Mouse (Mus musculus) hindbrain, embryonic 16.5 days (tissue): ENCODE results near the gene Slc20a1. TPM values are rescaled to one million over a fixed set of nuclear protein-coding genes. Genes with fewer than 3 reads are reported as not detected.

Experiments
- ATAC-seq: fragments of 200-750 bp; cut with Nextera tagmentation; 2 replicates; pipeline ENCODE4 v1.8.0; 2017; ENCODE audit warnings: moderate TSS enrichment, moderate library complexity
- H3K27ac ChIP-seq: fragments of 300-500 bp; sonication (generic); 2 replicates; pipeline ENCODE4 v1.5.1; 2014; ENCODE audit warnings: low read depth, mild to moderate bottlenecking, control low read depth, low read length, moderate library complexity
- H3K27me3 ChIP-seq: fragments of 300-500 bp; sonication (generic); replicated peaks from 2 replicates; pipeline ENCODE4 v1.6.1; 2014; ENCODE audit warnings: low read length; ENCODE audit not compliant: control insufficient read depth, insufficient read depth
- H3K36me3 ChIP-seq: fragments of 300-500 bp; sonication (generic); 2 replicates; pipeline ENCODE4 v1.6.1; 2014; ENCODE audit warnings: mild to moderate bottlenecking, low read length, moderate library complexity, mixed read lengths; ENCODE audit not compliant: control insufficient read depth, insufficient read depth
- H3K4me1 ChIP-seq: fragments of 300-500 bp; sonication (generic); 2 replicates; pipeline ENCODE4 v1.6.1; 2014; ENCODE audit warnings: low read depth, low read length; ENCODE audit not compliant: control insufficient read depth, insufficient read depth
- H3K4me2 ChIP-seq: fragments of 300-500 bp; sonication (generic); 2 replicates; pipeline ENCODE4 v1.6.1; 2014; ENCODE audit warnings: mild to moderate bottlenecking, low read length, control low read depth, moderate library complexity
- H3K4me3 ChIP-seq: fragments of 300-500 bp; sonication (generic); 2 replicates; pipeline ENCODE4 v1.5.1; 2014; ENCODE audit warnings: mild to moderate bottlenecking, low read length, control low read depth, moderate library complexity
- H3K9ac ChIP-seq: fragments of 300-500 bp; sonication (generic); 2 replicates; pipeline ENCODE4 v1.6.1; 2014; ENCODE audit warnings: low read depth, mild to moderate bottlenecking, control low read depth, low read length, moderate library complexity
- H3K9me3 ChIP-seq: fragments of 300-500 bp; sonication (generic); 2 replicates; pipeline ENCODE4 v1.6.1; 2014; ENCODE audit warnings: mild to moderate bottlenecking, low read length, moderate library complexity; ENCODE audit not compliant: control insufficient read depth
- WGBS: fragments of 180-500 bp; shearing (Covaris S2); extraction: QIAGEN DNeasy Blood & Tissue Kit; methylation state at CpG from one replicate; pipeline ENCODE4 v1.1.7; 2014; 5-methylcytosine and 5-hydroxymethylcytosine counted together
- polyA plus RNA-seq: library from polyadenylated mRNA; unstranded; fragments of >200 nt; fragmentation: Nextera tagmentation; extraction: Ambion mirVana; gene quantifications from 2 replicates; pipeline ENCODE4 v1.2.1, GENCODE M21; 2015

Gene Slc20a1
- polyA plus RNA-seq, 1 experiment from 2014 or later: 53.2 TPM

DNA sequence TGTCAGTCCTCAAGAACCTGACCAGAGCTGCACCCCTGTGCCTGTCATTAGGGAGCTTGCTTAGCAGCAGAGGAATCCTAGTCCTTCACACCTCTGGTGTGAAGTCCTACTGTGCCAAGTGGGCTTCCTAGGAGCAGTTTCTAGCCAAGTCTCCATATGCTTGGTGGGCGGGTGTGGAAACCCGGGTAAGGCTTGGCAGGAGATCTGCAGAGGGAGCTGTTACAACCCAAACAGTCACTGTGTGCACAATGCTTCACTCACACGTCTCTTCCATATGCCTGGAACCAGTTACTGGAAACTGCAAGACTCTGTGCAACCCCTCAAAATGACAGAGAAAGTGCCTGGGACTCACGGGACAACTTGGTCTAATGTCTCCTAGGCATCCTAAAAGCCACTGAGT is 33.5 kb downstream of the Slc20a1 start:
- 57% methylated on average over 4 of the region's 4 CpGs for WGBS
- H3K4me3 ChIP-seq: no peak overlapping the region
- H3K4me1 ChIP-seq: no peaks in the 10 kb centered on the region
- H3K27ac ChIP-seq: no peak overlapping the region
- no peaks in the 10 kb centered on the region for H3K27me3 ChIP-seq
- no peak overlapping the region for H3K9ac ChIP-seq
- 0 out of 2 replicates have a peak, but pooled peaks cover 3% of the 10 kb centered on the region for H3K9me3 ChIP-seq
- ATAC-seq: no peak
- no peaks in the 10 kb centered on the region for H3K36me3 ChIP-seq
- H3K4me2 ChIP-seq: no peak overlapping the region

- no peak overlapping the region for H3K9ac ChIP-seq
- WGBS: 79% methylated on average over 8 of the region's 9 CpGs
- no peak overlapping the region for H3K27ac ChIP-seq
- no peaks in the 10 kb centered on the region for H3K27me3 ChIP-seq
- H3K36me3 ChIP-seq: no peaks in the 10 kb centered on the region
- 0 out of 2 replicates have a peak, but pooled peaks cover 3% of the 10 kb centered on the region for H3K9me3 ChIP-seq
- H3K4me3 ChIP-seq: no peak overlapping the region
- H3K4me2 ChIP-seq: no peak overlapping the region
- no peak for ATAC-seq
- H3K4me1 ChIP-seq: no peaks in the 10 kb centered on the region
Observed at GRCm38 (mm10) chr2:129232484-129232883, 33.9 kb downstream of the Slc20a1 start.

GRCm38 (mm10) chr2:129233218-129233617 is 34.7 kb downstream of the Slc20a1 start:
- no peaks in the 10 kb centered on the region for H3K27me3 ChIP-seq
- H3K36me3 ChIP-seq: no peaks in the 10 kb centered on the region
- no peak for ATAC-seq
- no peak overlapping the region for H3K9ac ChIP-seq
- no peak overlapping the region for H3K27ac ChIP-seq
- 0 out of 2 replicates have a peak, but pooled peaks cover 3% of the 10 kb centered on the region for H3K9me3 ChIP-seq
- no peaks in the 10 kb centered on the region for H3K4me1 ChIP-seq
- 96% methylated on average over 1 of the region's 1 CpGs for WGBS
- H3K4me2 ChIP-seq: no peak overlapping the region
- H3K4me3 ChIP-seq: no peak overlapping the region

- ATAC-seq: no peak
- no peaks in the 10 kb centered on the region for H3K4me1 ChIP-seq
- no peak overlapping the region for H3K4me2 ChIP-seq
- no peaks in the 10 kb centered on the region for H3K27me3 ChIP-seq
- H3K9me3 ChIP-seq: no peaks in the 10 kb centered on the region
- H3K9ac ChIP-seq: no peak overlapping the region
- H3K36me3 ChIP-seq: no peaks in the 10 kb centered on the region
- WGBS: 63% methylated on average over 9 of the region's 9 CpGs
- H3K27ac ChIP-seq: no peak overlapping the region
- H3K4me3 ChIP-seq: no peak overlapping the region
Observed at GRCm38 (mm10) chr2:129233803-129234477, 35.4 kb downstream of the Slc20a1 start.

- H3K9me3 ChIP-seq: no peaks in the 10 kb centered on the region
- no peak for ATAC-seq
- no peaks in the 10 kb centered on the region for H3K36me3 ChIP-seq
Observed at GRCm38 (mm10) chr2:129234731-129235130, 36.2 kb downstream of the Slc20a1 start.

DNA sequence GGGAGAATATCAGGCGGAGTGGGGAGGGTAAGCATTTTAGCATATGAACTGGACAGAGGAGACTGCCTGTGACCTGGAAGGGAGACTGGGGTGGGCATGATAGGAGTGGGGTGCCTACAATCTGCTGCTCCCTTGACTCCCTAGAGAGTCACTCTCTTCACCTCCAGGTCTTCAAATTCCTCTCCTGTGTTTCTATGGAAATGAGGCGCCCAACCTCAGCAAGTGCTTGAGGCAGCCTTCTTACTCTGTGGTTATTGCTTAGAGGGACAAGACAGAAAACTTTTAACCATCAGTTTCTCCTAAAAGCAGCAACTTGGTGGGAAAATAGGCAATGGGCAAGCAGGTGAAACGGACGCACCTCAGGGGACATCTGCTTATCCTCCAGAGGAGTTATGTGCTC is 38.0 kb downstream of the Slc20a1 start:
- Histone ChIP-seq H3K9me3 (no peaks in the 10 kb centered on the region), H3K36me3 (no peaks in the 10 kb centered on the region), H3K4me3 (no peak overlapping the region), H3K4me2 (no peak overlapping the region), H3K27me3 (no peaks in the 10 kb centered on the region), H3K4me1 (no peaks in the 10 kb centered on the region), H3K27ac (no peak overlapping the region), H3K9ac (no peak overlapping the region)
- no peak for ATAC-seq
- 69% methylated on average over 4 of the region's 4 CpGs for WGBS

More at GRCm38 (mm10) chr2:129234731-129235130, 36.2 kb downstream of the Slc20a1 start:
- no peak overlapping the region for H3K27ac ChIP-seq
- no peak overlapping the region for H3K4me3 ChIP-seq
- H3K4me2 ChIP-seq: no peak overlapping the region
- no peaks in the 10 kb centered on the region for H3K4me1 ChIP-seq
- H3K27me3 ChIP-seq: no peaks in the 10 kb centered on the region
- H3K9ac ChIP-seq: no peak overlapping the region
- 82% methylated on average over 2 of the region's 2 CpGs for WGBS

DNA sequence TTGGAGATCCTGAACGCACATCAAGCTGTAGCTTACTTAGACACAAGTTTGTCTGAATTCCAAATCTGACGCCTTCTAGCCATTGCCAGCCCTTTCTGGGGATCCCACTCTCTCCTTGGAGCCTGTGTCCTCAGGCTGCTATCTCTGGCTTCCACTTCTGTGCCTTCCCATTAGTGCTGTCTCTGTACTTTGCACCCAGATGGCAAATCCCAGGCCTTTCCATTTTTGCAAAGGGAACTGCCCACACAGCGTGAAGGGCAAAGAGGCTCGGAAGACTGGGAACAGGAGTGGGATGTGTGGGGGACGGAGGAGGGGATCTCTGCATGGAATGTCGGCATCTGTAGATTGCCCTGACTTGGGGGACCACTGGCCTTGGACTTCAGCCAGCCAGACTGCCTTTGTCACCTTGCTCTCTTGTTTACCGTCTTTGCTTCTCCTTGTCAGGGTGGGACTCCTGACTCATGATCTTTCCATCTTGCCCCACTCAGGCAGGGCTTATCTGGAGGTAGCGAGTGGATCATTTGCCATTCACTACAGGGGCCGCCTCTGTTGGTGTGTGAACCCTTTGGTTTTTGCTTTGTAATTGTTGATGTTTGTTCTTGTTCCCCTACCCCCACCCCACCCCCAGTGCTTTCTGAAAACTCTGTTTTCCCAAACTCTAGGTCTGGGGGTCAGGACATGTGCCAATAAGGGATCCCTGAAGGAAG is 42.3 kb downstream of the Slc20a1 start:
- Histone ChIP-seq H3K9ac (no peak overlapping the region), H3K4me1 (no peaks in the 10 kb centered on the region), H3K9me3 (no peaks in the 10 kb centered on the region), H3K27ac (no peak overlapping the region), H3K4me3 (no peak overlapping the region), H3K4me2 (no peak overlapping the region), H3K36me3 (no peaks in the 10 kb centered on the region), H3K27me3 (no peaks in the 10 kb centered on the region)
- 66% methylated on average over 9 of the region's 9 CpGs for WGBS
- ATAC-seq: no peak

DNA sequence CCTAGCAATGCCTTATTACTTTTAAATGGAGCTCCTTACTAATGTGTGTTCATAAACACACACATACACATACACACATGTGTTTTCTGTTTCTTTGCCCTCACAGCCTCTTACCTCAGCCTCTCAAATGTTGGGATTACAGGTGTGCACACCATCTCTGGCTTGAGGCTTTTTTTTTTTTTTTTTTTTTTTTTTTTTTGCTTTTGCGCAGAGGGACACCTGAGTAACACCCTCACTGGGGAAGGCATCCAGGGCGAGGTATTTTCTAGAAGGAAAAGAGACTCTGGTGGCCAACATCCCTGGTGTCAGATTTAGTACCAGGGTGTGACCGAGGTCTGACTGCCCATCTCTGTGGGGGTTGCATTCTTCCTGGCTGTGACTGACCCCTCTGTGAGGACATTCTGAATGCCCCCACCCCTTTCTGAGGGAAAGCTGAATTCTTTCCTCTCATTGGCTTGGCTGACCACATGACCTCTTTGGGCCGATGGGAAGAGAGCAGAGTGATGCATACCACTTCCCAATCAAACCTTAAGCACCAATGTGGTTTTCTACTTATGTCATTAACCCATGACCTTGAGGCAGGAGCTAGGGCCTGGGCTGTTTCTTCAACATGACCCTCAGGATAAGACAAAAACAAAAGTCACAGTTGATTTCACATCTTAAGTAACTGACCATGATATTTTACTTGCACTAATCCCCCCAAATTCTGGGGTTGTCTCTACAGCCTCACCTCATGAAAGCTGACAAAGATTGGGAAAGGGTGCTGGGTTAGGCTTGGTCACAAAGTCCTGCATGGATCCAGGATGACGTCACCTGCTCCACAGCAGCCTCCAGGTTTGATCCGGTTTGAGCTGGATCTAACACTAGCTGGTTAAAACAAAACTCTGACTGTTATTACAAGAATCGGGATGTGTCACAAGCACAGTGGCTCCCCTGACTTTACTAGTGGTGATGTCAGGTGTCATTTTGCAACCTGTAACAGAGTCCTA is 43.6 kb downstream of the Slc20a1 start:
- H3K9me3 ChIP-seq: no peaks in the 10 kb centered on the region
- H3K4me2 ChIP-seq: no peak overlapping the region
- H3K9ac ChIP-seq: no peak overlapping the region
- WGBS: 57% methylated on average over 7 of the region's 7 CpGs
- H3K27ac ChIP-seq: no peak overlapping the region
- no peaks in the 10 kb centered on the region for H3K36me3 ChIP-seq
- H3K4me1 ChIP-seq: no peaks in the 10 kb centered on the region
- no peak for ATAC-seq
- no peak overlapping the region for H3K4me3 ChIP-seq
- H3K27me3 ChIP-seq: no peaks in the 10 kb centered on the region

GRCm38 (mm10) chr2:129243005-129243404 is 44.4 kb downstream of the Slc20a1 start:
- no peak for ATAC-seq
- Histone ChIP-seq H3K27me3 (no peaks in the 10 kb centered on the region), H3K9me3 (no peaks in the 10 kb centered on the region), H3K9ac (no peak overlapping the region), H3K36me3 (no peaks in the 10 kb centered on the region), H3K27ac (no peak overlapping the region), H3K4me1 (no peaks in the 10 kb centered on the region), H3K4me3 (no peak overlapping the region), H3K4me2 (no peak overlapping the region)
- WGBS: 91% methylated on average over 4 of the region's 4 CpGs
